9 mouse cellular contexts compared by ENCODE assay signal in the genomic region with DNA sequence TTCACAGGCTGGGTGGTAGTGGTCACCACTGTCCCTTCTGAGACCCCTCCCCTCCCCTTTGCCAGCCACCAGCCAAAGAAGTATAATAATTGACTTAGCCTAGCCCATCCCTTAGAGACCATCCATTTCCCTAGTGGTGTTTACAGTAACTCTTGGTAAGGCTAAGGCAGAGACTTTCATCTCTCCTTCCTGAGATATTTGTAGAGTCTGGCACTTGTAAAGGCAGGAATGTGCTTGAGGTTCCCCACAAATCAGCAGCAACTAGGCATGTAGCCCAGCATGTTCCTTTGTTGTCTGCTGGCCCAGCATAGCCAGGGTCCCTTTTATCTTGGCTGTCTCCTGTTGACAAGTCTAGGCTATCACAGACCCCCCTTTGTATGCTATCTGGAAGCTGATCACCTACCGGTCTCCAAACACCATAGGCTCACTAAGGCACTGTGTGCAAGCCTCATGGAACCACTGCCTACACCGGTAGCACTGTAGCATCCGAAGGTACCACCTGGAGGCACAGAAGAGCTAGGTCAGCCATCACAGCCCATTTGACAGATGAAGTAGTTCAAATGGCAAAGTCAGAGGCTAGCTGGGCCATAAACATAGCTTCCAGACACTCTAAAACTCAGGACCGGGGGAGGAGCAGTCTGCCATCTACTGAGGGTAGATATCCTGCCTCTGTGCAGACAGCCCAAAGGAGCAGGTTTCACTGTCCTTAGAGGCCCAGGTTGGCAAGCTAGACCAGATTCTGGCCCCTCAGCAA. TPM values are rescaled to one million over a fixed set of nuclear protein-coding genes. Genes with fewer than 3 reads are reported as not detected.
A peak's percentile ranks its signal among the peaks of the same experiment; 100 is the strongest.
DNase-seq lines count a peak whose midpoint lies in the region; ATAC-seq and TF ChIP-seq lines count a peak whose summit lies in the region.
"Had no signal": no experiment of that assay in that cellular context is flagged by ENCODE, and none has a peak within 500 bp of the region (broad histone marks: within the 10 kb centered on the region; RNA-seq: fewer than 3 reads in every experiment).

No protein-coding gene starts in this region.

- H3K9ac ChIP-seq in lung, embryonic 14.5 days = no peak overlapping the region
- no peak overlapping the region; the same call in 1 of the 2 replicates for H3K9ac ChIP-seq in hindbrain, embryonic 16.5 days (ENCODE audit: low read depth, low read length)
- H3K9ac ChIP-seq in neural tube, embryonic 13.5 days = no peak overlapping the region

- H3K27ac ChIP-seq in cerebellum, adult 2 months (ENCODE audit: insufficient read depth, low read length) = no peak overlapping the region
- H3K27ac ChIP-seq in lung, embryonic 14.5 days (ENCODE audit: low read depth) = peak overlapping the region; percentile 45; the same call in 1 of the 2 replicates
- peak overlapping the region; percentile 87 for H3K27ac ChIP-seq in hindbrain, embryonic 16.5 days (ENCODE audit: low read depth, low read length)
- no peak overlapping the region for H3K27ac ChIP-seq in neural tube, embryonic 13.5 days (replicated peaks)

- no peak for TF ChIP-seq CTCF in cerebellum, adult 2 months (IDR thresholded peaks at IDR 0.05; ENCODE audit: borderline replicate concordance, insufficient read depth, low read depth, low read length)
- no peak; the same call in 1 of the 2 replicates for TF ChIP-seq CTCF in lung, embryonic 14.5 days (IDR thresholded peaks at IDR 0.05; ENCODE audit: low read depth)

- ATAC-seq in lung, embryonic 14.5 days (ENCODE audit: insufficient read depth) = no peak
- ATAC-seq in hindbrain, embryonic 16.5 days = no peak
- ATAC-seq in neural tube, embryonic 13.5 days (ENCODE audit: low read depth) = no peak

- DNase-seq in cerebellum, adult 2 months = no peak
- no peak for DNase-seq in cerebellum, adult 9-11 months
- peak; percentile 7 for DNase-seq in lung, embryonic 14.5 days
- DNase-seq in lung, postnatal 25 days (ENCODE audit: low spot score) = no peak
- DNase-seq in left cerebral cortex, postnatal 10 days (ENCODE audit: extremely low spot score in 1 of 2, low spot score in 2 of 2) = no peak
- no peak for DNase-seq in retina, embryonic 14.5 days (ENCODE audit: low spot score)
- DNase-seq: B cell, adult 2 months had no signal

- TF ChIP-seq POLR2A in cerebellum, adult 2 months (IDR thresholded peaks at IDR 0.05; ENCODE audit: borderline replicate concordance, insufficient read depth, low read length) = no peak

- peak overlapping the region; percentile 16 for H3K4me3 ChIP-seq in cerebellum, adult 2 months (replicated peaks; ENCODE audit: insufficient read depth, low read depth, low read length)
- H3K4me3 ChIP-seq in lung, embryonic 14.5 days (ENCODE audit: low read depth, low read length) = no peak overlapping the region
- no peak overlapping the region for H3K4me3 ChIP-seq in hindbrain, embryonic 16.5 days (ENCODE audit: low read length)
- H3K4me3 ChIP-seq in neural tube, embryonic 13.5 days = peak overlapping the region; percentile 39; the same call in 1 of the 2 replicates

- H3K27me3 ChIP-seq in cerebellum, adult 2 months (ENCODE audit: control insufficient read depth, insufficient read depth, low read length) = no peaks in the 10 kb centered on the region
- no peaks in the 10 kb centered on the region for H3K27me3 ChIP-seq in lung, embryonic 14.5 days (ENCODE audit: insufficient read depth, low read length)
- H3K27me3 ChIP-seq in hindbrain, embryonic 16.5 days (replicated peaks; ENCODE audit: control insufficient read depth, insufficient read depth, low read length) = no peaks in the 10 kb centered on the region
- no peaks in the 10 kb centered on the region for H3K27me3 ChIP-seq in neural tube, embryonic 13.5 days

- H3K9me3 ChIP-seq in lung, embryonic 14.5 days (ENCODE audit: low read depth, low read length) = no peaks in the 10 kb centered on the region
- no peaks in the 10 kb centered on the region for H3K9me3 ChIP-seq in hindbrain, embryonic 16.5 days (ENCODE audit: control insufficient read depth, low read length)
- no peaks in the 10 kb centered on the region for H3K9me3 ChIP-seq in neural tube, embryonic 13.5 days

- H3K4me2 ChIP-seq in lung, embryonic 14.5 days = peak overlapping the region; percentile 65; the same call in 1 of the 2 replicates
- H3K4me2 ChIP-seq in hindbrain, embryonic 16.5 days (ENCODE audit: low read length) = peak overlapping the region; percentile 61
- H3K4me2 ChIP-seq in neural tube, embryonic 13.5 days = peak overlapping the region; percentile 61

- no peaks in the 10 kb centered on the region for H3K36me3 ChIP-seq in lung, embryonic 14.5 days (ENCODE audit: insufficient read depth)
- H3K36me3 ChIP-seq in hindbrain, embryonic 16.5 days (ENCODE audit: control insufficient read depth, insufficient read depth, low read length) = no peaks in the 10 kb centered on the region
- H3K36me3 ChIP-seq in neural tube, embryonic 13.5 days = no peaks in the 10 kb centered on the region

- H3K4me1 ChIP-seq in cerebellum, adult 2 months (ENCODE audit: control insufficient read depth, insufficient read depth, low read length) = peaks cover 17% of the 10 kb centered on the region
- peaks cover 6% of the 10 kb centered on the region; the same call in 1 of the 2 replicates for H3K4me1 ChIP-seq in lung, embryonic 14.5 days (ENCODE audit: insufficient read depth)
- H3K4me1 ChIP-seq in hindbrain, embryonic 16.5 days (ENCODE audit: control insufficient read depth, insufficient read depth, low read depth, low read length) = peaks cover 8% of the 10 kb centered on the region
- H3K4me1 ChIP-seq in neural tube, embryonic 13.5 days (replicated peaks) = peaks cover 15% of the 10 kb centered on the region

- 74% methylated on average over 4 of the region's 4 CpGs for WGBS in cerebellum, adult 2 months
- 63% methylated on average over 4 of the region's 4 CpGs for whole genome bisulfite sequencing in lung, embryonic 14.5 days
- WGBS in hindbrain, embryonic 16.5 days = 80% methylated on average over 4 of the region's 4 CpGs
- 80% methylated on average over 4 of the region's 4 CpGs for WGBS in neural tube, embryonic 13.5 days

- intact Hi-C loops in left cerebral cortex, postnatal 10 days (cut with DNase I) = no loop called here

RNA-seq across cellular contexts. Expression of a gene that starts 10.0 kb away (rescaled TPM):
- 1.7 and 2.2 TPM in 2 replicates for polyA plus RNA-seq in cerebellum, adult 2 months (2012; rRNA removed)
- 3.3 and 4.9 TPM in 2 replicates for polyA plus RNA-seq in lung, embryonic 14.5 days (2014; fragmentation: Nextera tagmentation; extraction: Ambion mirVana)
- polyA plus RNA-seq in hindbrain, embryonic 16.5 days (2015; fragmentation: Nextera tagmentation; extraction: Ambion mirVana) = 2.2 and 2.7 TPM in 2 replicates
- 1.8 TPM in 2 replicates for polyA plus RNA-seq in neural tube, embryonic 13.5 days (2015; fragmentation: Nextera tagmentation; extraction: Ambion mirVana)
- total RNA-seq in left cerebral cortex, postnatal 10 days (2021) = 1 to 10 TPM; 1.3 to 1.8 TPM

RNA-seq across cellular contexts. Expression of a gene that starts 29.1 kb away (rescaled TPM):
- polyA plus RNA-seq in cerebellum, adult 2 months (2012; rRNA removed) = 47.9 and 52.9 TPM in 2 replicates
- 117 and 121 TPM in 2 replicates for polyA plus RNA-seq in lung, embryonic 14.5 days (2014; fragmentation: Nextera tagmentation; extraction: Ambion mirVana)
- polyA plus RNA-seq in hindbrain, embryonic 16.5 days (2015; fragmentation: Nextera tagmentation; extraction: Ambion mirVana) = 96.8 and 105 TPM in 2 replicates
- polyA plus RNA-seq in neural tube, embryonic 13.5 days (2015; fragmentation: Nextera tagmentation; extraction: Ambion mirVana) = 87.4 and 90.4 TPM in 2 replicates
- total RNA-seq in left cerebral cortex, postnatal 10 days (2021) = 10 to 100 TPM; 33.2 to 42.1 TPM

RNA-seq across cellular contexts. Expression of a gene that starts 29.6 kb away (rescaled TPM):
- 0.88 and 0.89 TPM in 2 replicates for polyA plus RNA-seq in cerebellum, adult 2 months (2012; rRNA removed)
- 0.57 and 0.64 TPM in 2 replicates for polyA plus RNA-seq in lung, embryonic 14.5 days (2014; fragmentation: Nextera tagmentation; extraction: Ambion mirVana)
- 0.16 and 0.35 TPM in 2 replicates for polyA plus RNA-seq in hindbrain, embryonic 16.5 days (2015; fragmentation: Nextera tagmentation; extraction: Ambion mirVana)
- polyA plus RNA-seq in neural tube, embryonic 13.5 days (2015; fragmentation: Nextera tagmentation; extraction: Ambion mirVana) = 0.21 and 0.30 TPM in 2 replicates
- under 1 TPM; 0.34 to 0.53 TPM for total RNA-seq in left cerebral cortex, postnatal 10 days (2021)

RNA-seq across cellular contexts. Expression of a gene that starts 57.7 kb away (rescaled TPM):
- polyA plus RNA-seq in cerebellum, adult 2 months (2012; rRNA removed) = 8.4 and 9.1 TPM in 2 replicates
- polyA plus RNA-seq in lung, embryonic 14.5 days (2014; fragmentation: Nextera tagmentation; extraction: Ambion mirVana) = 0.79 and 1.4 TPM in 2 replicates
- 2.5 and 4.0 TPM in 2 replicates for polyA plus RNA-seq in hindbrain, embryonic 16.5 days (2015; fragmentation: Nextera tagmentation; extraction: Ambion mirVana)
- 1.7 and 2.9 TPM in 2 replicates for polyA plus RNA-seq in neural tube, embryonic 13.5 days (2015; fragmentation: Nextera tagmentation; extraction: Ambion mirVana)
- total RNA-seq in left cerebral cortex, postnatal 10 days (2021) = under 1 TPM; 0.36 to 0.53 TPM

Comparison
In these comparisons a context has a peak if more than half of its experiments do, and no peak if none do; other contexts are left out.
1. H3K27ac ChIP-seq: peak in lung, embryonic 14.5 days (single experiment) and hindbrain, embryonic 16.5 days (single experiment); none in cerebellum, adult 2 months (single experiment) and neural tube, embryonic 13.5 days (single experiment).
2. H3K4me3 ChIP-seq: peak in cerebellum, adult 2 months (single experiment) and neural tube, embryonic 13.5 days (single experiment); none in lung, embryonic 14.5 days (single experiment) and hindbrain, embryonic 16.5 days (single experiment).
3. Peak in every context shown above with its lines, with median percentiles within 50 percentile points of each other: H3K4me2 ChIP-seq.